ENCODE assay signal across 11 mouse cellular contexts in the genomic region with DNA sequence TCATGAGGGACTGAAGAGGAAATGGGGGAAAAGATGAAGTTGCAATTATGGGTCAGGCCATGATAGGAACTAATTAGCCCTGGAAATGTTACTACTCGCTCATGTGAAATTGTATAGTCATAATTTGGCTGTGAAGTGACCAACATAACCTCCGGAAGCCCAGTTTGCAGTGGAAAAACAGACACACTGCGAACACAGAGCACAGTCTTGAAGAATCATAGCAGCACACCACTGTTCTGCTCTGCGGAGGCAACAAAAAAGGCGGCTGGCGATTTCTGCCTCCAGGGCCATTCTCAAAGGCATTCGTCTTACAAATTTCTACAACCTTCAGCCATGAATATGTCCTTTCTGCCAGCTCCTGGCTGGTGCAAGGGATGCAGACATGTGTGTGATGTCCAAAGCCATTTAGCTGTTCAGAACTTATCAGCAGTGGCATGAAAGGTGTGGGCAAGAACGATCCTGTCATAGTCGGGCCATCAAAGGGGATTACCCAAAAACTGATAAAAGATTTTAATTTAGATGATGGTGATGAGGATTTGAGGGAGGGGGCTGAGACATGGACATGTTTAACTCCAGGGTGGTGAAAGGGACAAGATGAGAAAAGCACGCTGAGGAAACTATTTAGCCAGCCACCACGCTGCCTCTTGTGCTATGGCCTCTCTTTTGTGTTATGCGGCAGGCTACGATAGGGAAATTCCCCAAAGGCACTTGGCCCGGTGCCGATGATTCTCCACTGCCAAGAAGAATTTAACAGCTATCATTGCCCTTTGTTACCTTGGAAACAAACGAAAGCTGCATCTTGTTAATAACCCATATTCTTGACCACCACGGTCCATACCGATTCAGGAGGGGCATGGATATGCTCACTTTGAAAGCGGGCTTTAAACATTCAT.
A peak's percentile ranks its signal among the peaks of the same experiment; 100 is the strongest.
DNase-seq lines count a peak whose midpoint lies in the region; ATAC-seq lines count a peak whose summit lies in the region.
"Had no signal": no experiment of that assay in that cellular context is flagged by ENCODE, and none has a peak within 500 bp of the region (broad histone marks: within the 10 kb centered on the region; RNA-seq: fewer than 3 reads in every experiment).

No protein-coding gene starts in this region.

- peak; percentile 41; the same call in 1 of the 2 replicates for ATAC-seq in frontal cortex, adult (ENCODE audit: low TSS enrichment)
- ATAC-seq in hindbrain, embryonic 16.5 days, result peak; percentile 72
- ATAC-seq in megakaryocyte-erythroid progenitor cell, adult 5-6 weeks (replicated peaks; ENCODE audit: low FRiP score, low TSS enrichment, poor library complexity, severe bottlenecking), result no peak

- no peaks in the 10 kb centered on the region for H3K27me3 ChIP-seq in hindbrain, embryonic 16.5 days (replicated peaks; ENCODE audit: control insufficient read depth, insufficient read depth, low read length)

- H3K4me2 ChIP-seq in hindbrain, embryonic 16.5 days (ENCODE audit: low read length), result peak overlapping the region; percentile 13

- no peak overlapping the region for H3K4me3 ChIP-seq in hindbrain, embryonic 16.5 days (ENCODE audit: low read length)
- H3K4me3 ChIP-seq: gastrocnemius, adult 2 months; left cerebral cortex, adult 2 months had no signal

- no peak overlapping the region; the same call in 1 of the 2 replicates for H3K9ac ChIP-seq in hindbrain, embryonic 16.5 days (ENCODE audit: low read depth, low read length)

- peak overlapping the region; percentile 6; the same call in 1 of the 2 replicates for H3K27ac ChIP-seq in hindbrain, embryonic 16.5 days (ENCODE audit: low read depth, low read length)
- H3K27ac ChIP-seq: gastrocnemius, adult 2 months; left cerebral cortex, adult 2 months had no signal

- no peak for DNase-seq in frontal cortex, postnatal 14 days (ENCODE audit: low spot score in 2 of 2)
- peak; percentile 71 for DNase-seq in left cerebral cortex, postnatal 4 days
- no peak for DNase-seq in left cerebral cortex, adult 18-20 months (ENCODE audit: low spot score in 2 of 2)
- DNase-seq in Muller cell, postnatal 12 days (ENCODE audit: inconsistent ontology term), result peak; percentile 90
- DNase-seq in natural killer cell, adult 2 months (ENCODE audit: low spot score in 2 of 2), result no peak
- DNase-seq: gastrocnemius, adult 2 months; kidney, adult 8-10 months had no signal

- H3K9me3 ChIP-seq in hindbrain, embryonic 16.5 days (ENCODE audit: control insufficient read depth, low read length), result no peaks in the 10 kb centered on the region

- peaks cover 17% of the 10 kb centered on the region for H3K4me1 ChIP-seq in hindbrain, embryonic 16.5 days (ENCODE audit: control insufficient read depth, insufficient read depth, low read depth, low read length)

- H3K36me3 ChIP-seq in hindbrain, embryonic 16.5 days (ENCODE audit: control insufficient read depth, insufficient read depth, low read length), result no peaks in the 10 kb centered on the region

- 39% methylated on average over 19 of the region's 19 CpGs for WGBS in hindbrain, embryonic 16.5 days

- intact Hi-C loops in left cerebral cortex, postnatal 4 days (cut with DNase I), result no loop called here

Comparison
In these comparisons a context has a peak if more than half of its experiments do, and no peak if none do; other contexts are left out.
1. DNase-seq: peak in left cerebral cortex, postnatal 4 days (single experiment) and Muller cell, postnatal 12 days (single experiment); none in frontal cortex, postnatal 14 days (0 of 2), left cerebral cortex, adult 18-20 months (0 of 2) and natural killer cell, adult 2 months (0 of 2).